Mouse (Mus musculus): ENCODE measurements around the gene Fkbp6. TPM values are rescaled to one million over a fixed set of nuclear protein-coding genes. Genes with fewer than 3 reads are reported as not detected.

The Fkbp6 gene
- total and polyA plus RNA-seq, 2 experiments from 2014 or later, result not detected

GRCm38 (mm10) chr5:135363540-135363939 is 13.7 kb upstream of the Fkbp6 start:
- peaks cover 6% of the 10 kb centered on the region; the same call in 1 of the 2 replicates for H3K4me1 ChIP-seq (ENCODE audit: control insufficient read depth, insufficient read depth)
- H3K36me3 ChIP-seq (replicated peaks; ENCODE audit: control insufficient read depth, insufficient read depth, low read length), result no peaks in the 10 kb centered on the region
- DNase-seq (ENCODE audit: low spot score) (peak; percentile 27), ATAC-seq (ENCODE audit: insufficient read depth, low read depth) (peak; percentile 30; the same call in 1 of the 2 replicates)
- no peaks in the 10 kb centered on the region for H3K27me3 ChIP-seq (ENCODE audit: control insufficient read depth, insufficient read depth, low read length)
- H3K4me2 ChIP-seq (ENCODE audit: low read depth, low read length), result no peak overlapping the region
- no peak overlapping the region for H3K4me3 ChIP-seq (ENCODE audit: low read depth, low read length)
- TF ChIP-seq EP300 (IDR thresholded peaks at IDR 0.05; ENCODE audit: low read depth) (no peak), CTCF (IDR thresholded peaks at IDR 0.05; ENCODE audit: low read depth) (peak; percentile 69)
- H3K27ac ChIP-seq (ENCODE audit: low read depth), result no peak overlapping the region
- no peaks in the 10 kb centered on the region for H3K9me3 ChIP-seq (replicated peaks; ENCODE audit: control insufficient read depth, low read length)
- 24% methylated on average over 12 of the region's 12 CpGs for WGBS
- H3K9ac ChIP-seq (replicated peaks; ENCODE audit: low read depth, low read length), result no peak overlapping the region

DNA sequence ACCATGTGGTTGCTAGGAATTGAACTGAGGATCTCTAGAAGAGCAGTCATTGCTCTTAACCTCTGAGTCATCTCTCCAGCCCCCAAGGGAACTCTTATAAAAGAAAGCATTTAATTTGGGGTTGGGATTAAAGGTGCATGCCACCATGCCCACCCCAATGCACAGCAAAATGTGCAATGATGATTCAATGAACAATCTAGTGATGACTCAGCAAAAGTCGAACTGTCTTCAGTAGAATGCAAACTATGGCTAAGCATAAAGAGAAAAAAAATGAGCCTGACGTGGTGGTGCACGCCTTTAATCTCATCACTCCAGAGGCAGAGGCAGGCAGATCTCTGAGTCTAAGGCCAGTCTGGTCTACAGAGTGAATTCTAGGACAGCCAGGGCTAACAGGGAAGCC is 12.7 kb upstream of the Fkbp6 start:
- Histone ChIP-seq H3K4me2 (ENCODE audit: low read depth, low read length) (no peak overlapping the region), H3K4me3 (ENCODE audit: low read depth, low read length) (no peak overlapping the region), H3K36me3 (replicated peaks; ENCODE audit: control insufficient read depth, insufficient read depth, low read length) (no peaks in the 10 kb centered on the region), H3K4me1 (ENCODE audit: control insufficient read depth, insufficient read depth) (peaks cover 6% of the 10 kb centered on the region; the same call in 1 of the 2 replicates), H3K9ac (replicated peaks; ENCODE audit: low read depth, low read length) (no peak overlapping the region), H3K9me3 (replicated peaks; ENCODE audit: control insufficient read depth, low read length) (no peaks in the 10 kb centered on the region), H3K27ac (ENCODE audit: low read depth) (no peak overlapping the region), H3K27me3 (ENCODE audit: control insufficient read depth, insufficient read depth, low read length) (no peaks in the 10 kb centered on the region)
- 76% methylated on average over 3 of the region's 3 CpGs for WGBS
- DNase-seq (ENCODE audit: low spot score), result no peak
- TF ChIP-seq CTCF (IDR thresholded peaks at IDR 0.05; ENCODE audit: low read depth) (no peak), EP300 (IDR thresholded peaks at IDR 0.05; ENCODE audit: low read depth) (no peak)
- no peak for ATAC-seq (ENCODE audit: insufficient read depth, low read depth)

GRCm38 (mm10) chr5:135359772-135360171 is 9.9 kb upstream of the Fkbp6 start:
- H3K36me3 ChIP-seq (replicated peaks; ENCODE audit: control insufficient read depth, insufficient read depth, low read length), result no peaks in the 10 kb centered on the region
- WGBS, result 40% methylated on average over 2 of the region's 2 CpGs
- H3K27ac ChIP-seq (ENCODE audit: low read depth), result no peak overlapping the region
- no peaks in the 10 kb centered on the region for H3K9me3 ChIP-seq (replicated peaks; ENCODE audit: control insufficient read depth, low read length)
- no peaks in the 10 kb centered on the region for H3K27me3 ChIP-seq (ENCODE audit: control insufficient read depth, insufficient read depth, low read length)
- H3K4me2 ChIP-seq (ENCODE audit: low read depth, low read length), result no peak overlapping the region
- no peak overlapping the region for H3K9ac ChIP-seq (replicated peaks; ENCODE audit: low read depth, low read length)
- TF ChIP-seq CTCF (IDR thresholded peaks at IDR 0.05; ENCODE audit: low read depth), result no peak
- no peak for TF ChIP-seq EP300 (IDR thresholded peaks at IDR 0.05; ENCODE audit: low read depth)
- H3K4me1 ChIP-seq (ENCODE audit: control insufficient read depth, insufficient read depth), result peaks cover 6% of the 10 kb centered on the region; the same call in 1 of the 2 replicates
- DNase-seq (ENCODE audit: low spot score), result no peak
- peak; percentile 64; the same call in 1 of the 2 replicates for ATAC-seq (ENCODE audit: insufficient read depth, low read depth)
- H3K4me3 ChIP-seq (ENCODE audit: low read depth, low read length), result no peak overlapping the region

GRCm38 (mm10) chr5:135357556-135357955 is 7.7 kb upstream of the Fkbp6 start:
- no peaks in the 10 kb centered on the region for H3K9me3 ChIP-seq (replicated peaks; ENCODE audit: control insufficient read depth, low read length)
- peaks cover 12% of the 10 kb centered on the region for H3K27me3 ChIP-seq (ENCODE audit: control insufficient read depth, insufficient read depth, low read length)
- ATAC-seq (ENCODE audit: insufficient read depth, low read depth) (no peak), DNase-seq (ENCODE audit: low spot score) (no peak)
- no peaks in the 10 kb centered on the region for H3K36me3 ChIP-seq (replicated peaks; ENCODE audit: control insufficient read depth, insufficient read depth, low read length)
- H3K4me1 ChIP-seq (ENCODE audit: control insufficient read depth, insufficient read depth), result peaks cover 6% of the 10 kb centered on the region; the same call in 1 of the 2 replicates
- no peak overlapping the region for H3K4me2 ChIP-seq (ENCODE audit: low read depth, low read length)
- no peak overlapping the region for H3K27ac ChIP-seq (ENCODE audit: low read depth)
- no peak overlapping the region for H3K4me3 ChIP-seq (ENCODE audit: low read depth, low read length)
- H3K9ac ChIP-seq (replicated peaks; ENCODE audit: low read depth, low read length), result no peak overlapping the region
- WGBS, result 77% methylated on average over 2 of the region's 2 CpGs
- TF ChIP-seq CTCF (IDR thresholded peaks at IDR 0.05; ENCODE audit: low read depth), result no peak
- no peak for TF ChIP-seq EP300 (IDR thresholded peaks at IDR 0.05; ENCODE audit: low read depth)

DNA sequence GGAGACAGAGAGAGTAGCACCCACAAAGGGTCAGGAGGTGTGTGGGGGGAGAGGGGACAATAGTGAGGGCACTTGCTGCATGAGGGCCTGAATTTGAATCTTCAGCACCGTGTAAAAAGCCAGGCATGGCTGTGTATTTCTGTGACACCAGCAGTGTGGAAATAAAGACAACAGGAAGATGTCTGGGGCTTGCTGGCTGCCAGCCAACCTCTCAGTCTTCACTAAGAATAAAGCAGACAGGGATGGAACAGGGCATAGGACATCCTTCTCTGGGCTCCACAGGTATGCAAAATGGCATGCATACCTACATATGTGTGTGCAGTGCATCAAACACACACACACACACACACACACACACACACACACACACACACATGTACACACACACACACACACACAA is 6.2 kb upstream of the Fkbp6 start:
- Histone ChIP-seq H3K27ac (ENCODE audit: low read depth) (no peak overlapping the region), H3K9me3 (replicated peaks; ENCODE audit: control insufficient read depth, low read length) (no peaks in the 10 kb centered on the region), H3K9ac (replicated peaks; ENCODE audit: low read depth, low read length) (no peak overlapping the region), H3K27me3 (ENCODE audit: control insufficient read depth, insufficient read depth, low read length) (peaks cover 12% of the 10 kb centered on the region), H3K4me3 (ENCODE audit: low read depth, low read length) (no peak overlapping the region), H3K36me3 (replicated peaks; ENCODE audit: control insufficient read depth, insufficient read depth, low read length) (no peaks in the 10 kb centered on the region), H3K4me2 (ENCODE audit: low read depth, low read length) (no peak overlapping the region), H3K4me1 (ENCODE audit: control insufficient read depth, insufficient read depth) (peaks cover 6% of the 10 kb centered on the region; the same call in 1 of the 2 replicates)
- WGBS, result 31% methylated on average over 1 of the region's 1 CpGs
- DNase-seq (ENCODE audit: low spot score) (no peak), ATAC-seq (ENCODE audit: insufficient read depth, low read depth) (no peak)
- no peak for TF ChIP-seq CTCF (IDR thresholded peaks at IDR 0.05; ENCODE audit: low read depth)
- no peak for TF ChIP-seq EP300 (IDR thresholded peaks at IDR 0.05; ENCODE audit: low read depth)

DNA sequence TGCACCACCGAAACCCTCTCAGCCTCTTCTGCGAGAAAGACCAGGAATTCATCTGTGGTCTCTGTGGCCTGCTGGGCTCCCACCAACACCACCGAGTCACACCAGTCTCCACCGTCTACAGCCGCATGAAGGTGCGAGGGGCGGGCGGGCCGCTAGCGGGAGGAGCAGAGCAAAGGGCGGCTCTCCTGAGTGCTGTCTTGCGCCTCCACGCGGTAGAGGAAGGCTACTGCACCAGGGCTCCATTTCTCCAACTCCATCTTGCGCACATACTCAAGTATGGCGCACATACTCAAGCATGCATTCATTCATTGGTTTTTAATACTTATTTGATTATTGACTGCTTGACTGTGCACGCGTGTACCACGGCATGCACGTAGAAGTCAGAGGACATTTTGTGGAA is 3.7 kb upstream of the Fkbp6 start:
- WGBS, result 16% methylated on average over 20 of the region's 20 CpGs
- Histone ChIP-seq H3K4me3 (ENCODE audit: low read depth, low read length) (no peak overlapping the region), H3K27ac (ENCODE audit: low read depth) (no peak overlapping the region), H3K4me1 (ENCODE audit: control insufficient read depth, insufficient read depth) (no peaks in the 10 kb centered on the region), H3K9ac (replicated peaks; ENCODE audit: low read depth, low read length) (no peak overlapping the region), H3K27me3 (ENCODE audit: control insufficient read depth, insufficient read depth, low read length) (peaks cover 12% of the 10 kb centered on the region), H3K36me3 (replicated peaks; ENCODE audit: control insufficient read depth, insufficient read depth, low read length) (no peaks in the 10 kb centered on the region), H3K9me3 (replicated peaks; ENCODE audit: control insufficient read depth, low read length) (no peaks in the 10 kb centered on the region), H3K4me2 (ENCODE audit: low read depth, low read length) (no peak overlapping the region)
- no peak for ATAC-seq (ENCODE audit: insufficient read depth, low read depth)
- no peak for TF ChIP-seq EP300 (IDR thresholded peaks at IDR 0.05; ENCODE audit: low read depth)
- peak; percentile 16; the same call in 1 of the 2 replicates for TF ChIP-seq CTCF (IDR thresholded peaks at IDR 0.05; ENCODE audit: low read depth)
- DNase-seq (ENCODE audit: low spot score), result no peak

Data from heart, postnatal 0 days (tissue).